Mouse (Mus musculus) brain, embryonic 14.5 days (tissue): ENCODE results near the gene 4932438A13Rik. TPM values are rescaled to one million over a fixed set of nuclear protein-coding genes. Genes with fewer than 3 reads are reported as not detected.
A peak's percentile ranks its signal among the peaks of the same experiment; 100 is the strongest.

Source experiments
- DNase-seq: peaks from one replicate; pipeline ENCODE4 v3.0.0-alpha.2; 2011; ENCODE audit warnings: low read depth
- CTCF ChIP-seq: fragments of 200-500 bp; IDR thresholded peaks from 2 replicates; pipeline ENCODE4 v1.5.1; 2012; ENCODE audit warnings: inconsistent platforms, mild to moderate bottlenecking, moderate library complexity, borderline replicate concordance; ENCODE audit not compliant: insufficient read depth, insufficient read length; ENCODE audit errors: extremely low read depth
- POLR2A ChIP-seq: fragments of 200-500 bp; IDR thresholded peaks from 2 replicates; pipeline ENCODE4 v1.6.1; 2012; ENCODE audit warnings: mild to moderate bottlenecking, inconsistent platforms, borderline replicate concordance; ENCODE audit not compliant: poor library complexity, insufficient read depth, insufficient read length, severe bottlenecking; ENCODE audit errors: extremely low read depth
- polyA plus RNA-seq: library from polyadenylated mRNA; depleted of rRNA; stranded (reverse); fragments of >200 nt; gene quantifications from 2 replicates; pipeline ENCODE4 v1.2.3, GENCODE M21; 2012

The 4932438A13Rik gene
- polyA plus RNA-seq, 1 experiment: 41.2 TPM

GRCm38 (mm10) chr3:36836833-36837232 is 26.1 kb upstream of the 4932438A13Rik start:
- no peak for TF ChIP-seq CTCF
- TF ChIP-seq POLR2A: no peak
- DNase-seq: no peak

DNA sequence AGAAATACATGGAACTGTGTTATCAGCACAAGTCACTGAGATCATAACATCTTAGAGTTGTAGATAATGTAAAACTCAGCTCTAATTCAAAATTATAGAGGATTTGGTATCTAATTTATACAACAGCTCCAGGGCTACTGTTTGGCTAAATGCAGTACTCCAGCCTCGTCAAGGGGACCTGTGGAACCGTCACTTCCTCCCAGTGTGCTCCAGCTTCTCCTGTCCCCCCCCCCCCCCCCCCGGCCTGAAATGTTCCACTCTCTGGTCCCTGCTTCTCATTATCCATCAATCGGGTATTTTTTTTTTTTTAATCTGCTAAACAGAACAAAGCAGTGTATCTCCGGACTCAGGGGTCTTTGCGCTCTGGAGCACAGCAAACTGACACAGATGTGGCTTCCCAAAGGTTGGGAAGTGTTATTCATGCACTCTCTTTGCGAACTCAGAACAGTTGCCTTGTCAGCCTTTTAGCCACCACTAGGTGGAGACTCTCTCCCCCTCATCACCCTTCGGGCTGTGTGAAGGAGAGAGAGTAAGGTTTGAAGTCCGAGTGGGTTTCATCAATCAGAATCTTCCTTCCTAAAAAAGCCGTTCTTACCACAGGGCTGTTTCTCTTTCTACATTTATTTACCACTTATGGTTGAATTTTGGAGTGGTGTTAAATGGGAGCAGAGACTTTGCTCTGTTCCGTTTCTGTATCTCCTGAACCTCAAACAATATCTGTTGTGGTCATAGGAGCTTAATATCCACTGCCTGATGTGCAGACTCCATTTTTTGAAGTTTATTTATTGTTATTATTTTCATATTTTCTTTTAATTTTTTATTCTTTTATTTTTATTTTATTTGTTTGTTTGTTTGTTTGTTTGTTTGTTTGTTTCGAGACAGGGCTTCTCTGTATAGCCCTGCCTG is 22.0 kb upstream of the 4932438A13Rik start:
- peak; percentile 85 for TF ChIP-seq CTCF
- TF ChIP-seq POLR2A: no peak
- DNase-seq: peak; percentile 82

DNA sequence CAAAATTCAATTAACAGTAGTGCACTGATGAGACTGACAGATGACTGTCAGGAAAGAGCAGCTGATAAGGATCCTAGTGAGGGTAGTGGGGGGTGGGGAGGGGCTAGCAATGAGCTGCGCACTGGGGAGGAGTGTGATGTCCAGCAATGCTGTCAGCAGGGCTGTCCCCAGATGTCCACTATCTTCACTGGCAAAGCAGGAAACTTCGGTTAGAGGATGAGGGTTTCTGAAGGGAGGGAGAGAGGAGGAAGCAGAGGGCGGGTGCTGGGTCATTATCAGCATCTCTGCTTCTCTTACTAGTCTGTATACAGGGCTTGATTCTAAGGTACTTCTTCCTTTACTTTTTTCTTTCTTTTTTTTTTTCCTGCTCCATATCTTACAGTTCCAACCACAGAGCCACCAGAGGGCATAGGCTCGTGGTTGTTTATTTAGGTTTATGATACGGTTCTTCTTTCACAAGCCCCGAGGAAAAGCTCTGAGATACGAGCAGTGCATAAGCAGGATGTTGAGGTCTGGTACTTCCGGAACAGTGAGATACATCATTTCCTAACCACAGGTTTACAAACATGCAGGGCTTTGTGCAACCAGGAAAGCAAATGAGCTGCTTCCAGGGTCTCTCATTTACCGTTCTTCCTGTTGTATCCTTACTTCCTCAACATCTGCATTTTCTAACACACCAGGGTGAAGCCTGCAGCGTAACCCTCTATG is 9.0 kb upstream of the 4932438A13Rik start:
- DNase-seq: no peak
- no peak for TF ChIP-seq CTCF
- no peak for TF ChIP-seq POLR2A

- no peak for DNase-seq
- TF ChIP-seq CTCF (no peak), POLR2A (no peak)
Measured at GRCm38 (mm10) chr3:36861411-36862410, 1.2 kb upstream of the 4932438A13Rik start.

DNA sequence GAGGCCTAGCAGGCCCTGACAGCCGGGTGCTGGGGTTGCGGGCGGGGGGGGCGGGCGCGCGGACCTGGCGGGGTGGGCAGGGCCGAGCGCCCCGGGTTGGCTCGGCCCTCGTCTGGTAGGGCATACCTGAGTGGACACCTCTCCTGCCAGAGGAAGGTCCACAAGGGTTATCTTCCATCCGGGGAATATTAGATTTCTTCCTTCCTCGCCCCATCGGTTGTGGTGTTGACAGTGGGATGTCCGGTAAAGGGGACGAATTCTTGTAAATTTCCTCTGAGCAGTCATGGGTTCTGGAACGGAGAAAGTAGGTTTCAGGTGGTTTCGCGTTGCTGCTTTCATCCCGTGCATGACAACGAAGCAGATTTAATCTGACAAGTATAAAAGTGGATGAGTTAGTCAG is 523 bp downstream of the 4932438A13Rik start:
- no peak for DNase-seq
- TF ChIP-seq POLR2A (no peak), CTCF (no peak)

GRCm38 (mm10) chr3:36863881-36864280 is 977 bp downstream of the 4932438A13Rik start:
- DNase-seq: peak; percentile 2
- no peak for TF ChIP-seq POLR2A
- TF ChIP-seq CTCF: no peak

DNA sequence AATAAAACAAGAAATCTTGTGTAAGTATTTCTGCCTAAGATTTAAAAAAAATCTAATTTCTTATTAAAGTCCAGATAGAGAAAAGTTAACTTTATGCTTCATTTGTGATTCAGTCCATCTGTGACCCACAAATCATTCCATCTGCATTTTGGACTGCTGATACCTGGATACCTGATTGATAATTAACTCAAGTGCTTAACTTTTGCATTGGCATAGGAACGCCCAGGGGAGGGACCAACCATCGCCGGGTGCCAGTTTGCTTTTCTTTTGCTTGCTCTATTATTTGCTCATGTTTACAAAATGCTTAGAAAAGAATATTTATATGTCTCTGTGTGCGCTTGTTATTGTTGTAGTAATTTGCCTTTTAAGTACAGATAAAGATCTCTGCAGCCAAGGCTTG is 1.6 kb downstream of the 4932438A13Rik start:
- DNase-seq: no peak
- TF ChIP-seq POLR2A (no peak), CTCF (no peak)

- DNase-seq: no peak
- no peak for TF ChIP-seq POLR2A
- no peak for TF ChIP-seq CTCF
Measured at GRCm38 (mm10) chr3:36905372-36905771, 42.5 kb downstream of the 4932438A13Rik start.

DNA sequence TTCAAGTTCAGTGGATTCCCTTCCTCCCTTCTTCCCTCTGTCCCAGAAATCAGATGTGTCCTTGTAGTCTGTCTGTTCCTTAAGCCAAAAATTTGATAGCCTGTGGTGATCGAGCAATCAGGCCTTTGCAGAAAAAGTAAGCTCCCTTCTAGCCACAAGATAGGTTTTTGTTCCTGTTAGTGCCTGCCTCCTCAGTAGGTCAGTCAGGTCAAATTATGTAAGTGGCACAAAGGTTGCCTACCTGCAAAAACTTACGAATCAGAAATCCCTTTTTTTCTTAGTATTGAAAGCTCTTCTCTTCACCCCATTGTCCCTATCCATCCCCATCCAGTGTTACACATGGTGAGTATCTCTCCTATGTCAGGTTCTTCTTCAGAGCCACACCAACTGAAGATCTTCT is 54.9 kb downstream of the 4932438A13Rik start:
- TF ChIP-seq POLR2A: no peak
- no peak for TF ChIP-seq CTCF
- no peak for DNase-seq

DNA sequence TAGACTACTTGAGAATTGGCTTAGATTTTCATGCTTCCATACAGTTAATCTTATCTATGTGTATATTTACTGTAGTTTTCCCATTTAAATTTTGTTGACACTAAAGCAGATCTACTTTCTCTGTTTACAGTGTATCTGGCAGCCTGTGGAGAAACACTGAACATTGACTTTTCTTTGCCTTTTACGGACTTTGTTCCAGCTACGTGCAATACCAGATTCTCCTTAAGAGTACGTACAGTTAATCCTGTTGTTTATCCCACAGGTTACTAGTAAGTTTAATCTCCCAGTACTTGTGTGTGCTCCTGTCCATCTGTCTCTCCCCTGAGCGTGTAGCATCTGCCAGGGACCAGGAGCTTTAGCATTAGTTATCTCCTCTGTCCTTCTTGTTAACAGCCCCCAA is 55.4 kb downstream of the 4932438A13Rik start:
- no peak for TF ChIP-seq CTCF
- no peak for TF ChIP-seq POLR2A

More for the DNA sequence above, 55.4 kb downstream of the 4932438A13Rik start:
- no peak for DNase-seq
